Mouse (Mus musculus): ENCODE data around the gene Peli2.
A peak's percentile ranks its signal among the peaks of the same experiment; 100 is the strongest.
"Not testable (repeated sequence)": the region's sequence is repeated elsewhere in the genome, so short reads cannot be mapped to it uniquely, and the experiment has no call there.

Gene Peli2

DNA sequence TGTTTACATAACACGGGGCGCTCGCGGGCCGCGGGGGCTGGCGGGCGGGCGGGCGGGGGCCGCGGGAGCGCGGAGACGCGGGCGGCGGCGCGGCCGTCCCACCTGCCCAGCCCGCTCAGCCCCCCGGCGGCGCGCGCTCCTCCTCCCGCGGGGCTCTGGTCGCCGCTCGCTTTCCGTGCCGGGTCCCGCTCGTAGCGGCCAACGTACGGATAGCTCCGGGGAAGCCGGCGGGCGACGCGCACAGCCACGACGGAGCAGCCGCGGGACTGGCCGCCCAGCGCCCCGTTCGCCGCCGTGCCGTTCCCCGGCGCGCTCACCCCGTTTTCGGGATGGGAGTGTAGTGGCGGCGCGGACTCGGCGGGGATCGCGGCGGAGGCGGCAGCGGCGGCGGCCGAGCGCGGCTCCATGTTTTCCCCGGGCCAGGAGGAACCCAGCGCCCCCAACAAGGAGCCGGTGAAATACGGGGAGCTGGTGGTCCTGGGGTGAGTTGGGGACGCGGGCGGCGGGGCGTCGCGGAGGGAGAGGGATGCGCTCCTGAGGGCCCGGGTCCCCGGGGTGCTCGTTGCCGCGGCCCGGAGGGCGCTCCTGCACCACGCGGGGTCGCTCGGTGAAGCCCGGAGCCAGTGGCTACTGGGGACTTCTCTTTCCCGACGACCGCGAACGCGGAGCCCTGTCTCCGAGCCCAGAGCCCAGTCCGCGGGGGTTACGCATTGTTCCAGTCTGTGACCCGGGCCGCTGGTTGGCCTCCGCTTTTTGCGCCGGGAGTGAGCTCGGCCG, at the start of gene Peli2:
Gene Peli2 (plus strand): TSS at position 72 of the 777 bp plus-strand sequence.
- peak; percentile 80 to 85 for DNase-seq

GRCm38 (mm10) chr14:48072104-48072503, 48.5 kb upstream of the Peli2 start:
- DNase-seq = no peak

DNA sequence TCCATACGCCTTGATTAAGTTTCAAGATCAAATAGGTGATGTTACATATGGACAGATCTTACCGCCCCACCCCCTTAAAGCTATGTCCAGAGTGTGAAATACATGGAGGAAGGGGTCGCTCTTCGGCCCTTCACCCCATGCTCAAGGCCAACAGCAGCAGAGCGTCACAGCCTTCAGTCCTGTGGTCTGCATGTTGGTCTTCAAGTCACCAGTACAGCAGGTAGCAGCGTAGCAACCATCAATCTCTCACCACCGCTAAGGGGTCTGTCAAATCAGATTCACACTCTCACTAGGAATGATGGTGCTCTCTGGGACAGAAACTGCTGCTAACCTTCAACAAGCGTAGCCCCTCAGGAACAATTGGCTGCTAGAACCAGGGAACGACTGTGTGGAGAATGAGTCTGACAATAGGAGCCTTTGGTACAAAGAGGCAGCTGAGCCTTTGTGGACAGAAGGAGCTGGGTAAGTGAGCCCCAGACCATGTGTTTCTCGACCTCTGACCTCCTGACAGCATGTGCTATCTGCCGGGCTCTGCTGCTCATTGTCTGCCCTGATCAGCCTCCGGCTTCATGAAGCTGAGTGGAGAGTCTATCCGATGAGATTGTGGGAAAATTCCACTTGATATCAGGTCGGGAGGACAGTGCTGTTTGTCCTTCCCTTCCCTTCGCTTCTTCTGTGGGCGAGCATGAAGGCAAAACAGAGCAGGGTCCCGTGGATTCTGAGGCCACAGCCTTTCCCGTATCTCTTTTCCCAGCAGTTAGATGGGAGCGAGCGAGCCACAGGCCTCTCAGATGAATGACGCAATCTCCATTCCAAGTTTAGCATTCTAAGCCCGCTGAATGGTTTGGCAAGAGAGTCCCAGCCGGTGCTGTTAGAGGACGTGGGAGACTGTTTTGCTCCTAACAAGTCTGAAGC, 47.1 kb upstream of the Peli2 start:
- DNase-seq = peak; percentile 25 to 57

GRCm38 (mm10) chr14:48079574-48079973, 41.0 kb upstream of the Peli2 start:
- not testable (repeated sequence) for DNase-seq

DNA sequence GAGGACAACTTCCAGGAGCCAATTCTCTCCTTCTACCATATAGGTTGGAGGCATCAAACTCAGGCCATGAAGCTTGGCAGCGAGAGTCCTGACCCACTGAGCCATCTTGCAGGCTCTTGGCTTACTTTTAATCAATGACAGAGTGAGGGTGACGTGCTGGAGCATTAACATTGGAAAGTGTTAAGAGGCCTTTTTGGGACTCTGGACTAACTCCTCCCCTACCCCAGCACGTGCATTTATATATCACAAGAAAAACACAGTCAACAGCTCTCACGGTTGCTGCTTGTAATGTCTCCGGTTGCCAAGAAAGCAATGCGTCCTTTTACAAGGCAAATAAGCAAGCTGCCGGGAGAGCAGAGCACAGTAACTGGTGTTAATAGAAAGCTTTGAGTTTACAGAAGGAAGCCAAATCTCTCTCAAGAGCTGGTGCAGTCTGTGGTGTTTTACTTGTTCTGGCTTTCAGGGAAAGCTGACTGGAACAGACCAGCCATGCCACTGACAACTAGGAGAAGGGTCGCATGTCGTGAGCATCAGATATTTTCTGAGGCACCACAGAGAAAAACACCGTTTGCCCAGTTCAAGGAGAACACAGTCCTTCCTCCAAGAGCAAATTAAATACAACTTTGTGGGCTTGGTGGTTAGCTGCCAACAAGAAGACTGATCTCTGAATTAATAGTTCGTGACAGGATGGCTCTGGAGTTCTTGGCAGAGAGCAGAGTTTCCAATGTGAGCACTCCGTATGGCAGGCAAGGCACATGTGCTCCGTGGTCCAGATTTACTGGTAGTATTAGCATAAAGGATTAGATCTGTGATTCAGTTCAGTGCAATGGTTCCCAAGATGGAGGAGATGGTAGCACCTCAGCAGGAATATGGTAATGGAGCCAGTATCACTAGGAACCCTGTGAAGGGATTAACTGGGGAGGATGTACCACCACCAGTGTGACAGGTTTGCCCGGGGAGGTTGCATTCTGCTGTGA, 36.5 kb upstream of the Peli2 start:
- DNase-seq = peak in 1 of 2 experiments; percentile 23

GRCm38 (mm10) chr14:48086682-48087297, 33.8 kb upstream of the Peli2 start:
- DNase-seq = peak in 1 of 2 experiments; percentile 30

DNA sequence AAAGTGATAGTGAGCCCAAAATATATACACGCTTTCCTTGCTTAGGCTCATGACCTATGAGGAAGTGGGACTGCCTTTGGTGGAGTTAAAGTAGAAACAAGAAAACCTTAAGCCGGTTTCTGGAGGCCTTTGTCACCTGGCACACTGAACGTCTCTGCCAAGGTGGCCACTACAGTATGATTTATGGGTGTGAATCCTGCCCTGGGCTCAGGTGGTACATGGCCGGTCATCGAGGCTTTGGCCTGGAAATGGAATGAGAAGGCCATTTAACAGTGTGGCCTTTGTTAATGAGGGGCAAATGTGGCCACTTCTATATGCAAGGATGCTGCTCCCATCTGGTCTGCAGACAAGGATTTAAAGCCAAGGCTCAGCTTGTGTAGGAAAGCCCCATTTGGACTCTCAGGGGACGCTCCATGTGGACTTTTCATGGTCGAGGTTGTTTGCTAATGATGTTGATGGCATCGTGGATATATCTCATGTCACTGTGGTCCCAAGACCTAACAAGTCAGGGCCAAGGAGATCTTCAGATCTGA, 33.3 kb upstream of the Peli2 start:
- DNase-seq = no peak

- no peak for DNase-seq
These were observed 30.2 kb upstream of the Peli2 start for GRCm38 (mm10) chr14:48090465-48090864.

DNA sequence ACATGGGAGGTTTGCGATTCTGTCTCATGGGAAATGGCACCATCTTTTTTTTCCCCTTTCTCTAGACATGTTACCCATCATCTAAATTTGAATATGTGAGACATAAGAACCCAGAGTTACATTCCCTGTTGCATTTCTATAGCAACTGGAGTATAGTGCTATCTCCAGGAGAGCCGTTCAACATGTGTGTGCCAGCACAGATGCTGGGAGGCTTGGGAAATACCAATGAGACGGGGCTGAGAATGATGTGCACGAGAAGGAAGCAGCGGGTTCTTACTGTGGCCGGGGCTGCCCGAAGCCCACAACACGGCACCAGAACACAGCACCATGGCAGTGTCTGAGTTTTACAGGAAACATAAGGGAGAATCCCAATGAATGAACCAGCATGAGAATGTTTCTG, 29.5 kb upstream of the Peli2 start:
- DNase-seq = no peak

GRCm38 (mm10) chr14:48098253-48098652, 22.4 kb upstream of the Peli2 start:
- no peak for DNase-seq

DNA sequence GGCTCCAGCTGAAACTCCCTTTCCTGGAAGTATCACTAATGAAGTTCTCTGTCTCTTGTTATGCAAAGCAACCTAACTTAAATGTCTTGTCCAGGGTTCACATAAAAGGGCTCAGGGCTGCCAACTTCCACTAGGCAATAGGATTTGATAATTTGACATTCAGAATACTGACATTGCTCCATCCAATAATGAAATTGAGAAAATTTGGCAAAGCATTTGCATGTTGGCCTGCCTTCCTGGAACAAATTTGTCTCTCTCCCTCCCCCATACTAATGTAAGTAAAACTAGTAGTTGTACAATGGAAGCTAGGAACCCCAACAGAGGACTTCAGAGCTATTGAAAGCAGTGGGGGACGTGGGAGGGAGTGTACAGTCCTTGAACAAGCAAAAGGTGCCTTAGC, 21.3 kb upstream of the Peli2 start:
- DNase-seq = no peak

- no peak for DNase-seq
These were observed 14.2 kb upstream of the Peli2 start for GRCm38 (mm10) chr14:48106453-48106852.

DNA sequence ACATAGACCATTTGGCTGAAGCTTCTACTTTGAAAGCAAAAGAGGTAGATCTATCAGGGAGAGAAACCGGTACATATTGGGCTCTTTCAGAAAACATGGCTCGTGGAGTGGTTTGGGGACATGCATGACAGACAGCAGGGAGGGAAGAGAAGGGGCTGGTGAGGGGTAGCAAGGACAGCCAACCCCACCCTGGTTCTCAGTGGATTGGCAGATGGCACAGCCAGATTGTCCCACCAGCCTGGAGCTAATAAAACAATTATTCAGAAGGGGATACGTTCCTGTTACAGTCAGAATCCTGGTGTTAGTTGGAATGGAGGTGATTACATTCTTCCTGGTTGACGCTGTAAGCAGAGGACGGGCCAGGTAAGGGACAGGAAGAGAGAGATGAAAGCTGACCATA, 2.6 kb upstream of the Peli2 start:
- DNase-seq = no peak

DNA sequence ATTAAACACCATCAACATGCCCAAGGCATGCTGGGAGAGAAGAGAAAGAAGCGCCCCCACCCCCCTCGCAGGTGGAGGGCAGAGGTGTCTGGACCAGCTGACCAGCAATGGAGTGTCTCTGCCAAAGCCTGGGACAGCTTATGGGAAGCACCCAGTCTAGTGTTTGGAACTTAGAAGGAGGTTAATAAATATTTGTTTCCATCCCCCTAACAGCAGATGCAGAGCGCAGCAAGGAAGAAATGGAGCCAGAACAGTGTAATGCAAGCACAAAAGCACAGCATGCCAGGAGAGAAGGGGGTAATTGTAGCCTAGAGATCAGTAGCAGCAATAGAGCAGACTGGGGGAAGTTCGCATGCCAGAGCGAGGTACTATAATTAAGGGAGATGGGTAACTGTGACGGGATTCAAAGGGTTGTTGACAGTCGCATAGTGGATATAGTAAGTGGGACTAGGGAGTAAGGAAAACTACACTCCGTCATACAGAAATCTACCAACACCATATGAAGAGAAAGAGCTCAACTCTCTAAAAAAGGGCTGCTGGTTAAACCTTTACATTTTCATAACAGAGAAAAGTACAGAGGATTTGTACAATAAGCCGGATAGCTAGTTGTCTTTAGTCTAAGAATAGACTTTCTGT, 1.5 kb upstream of the Peli2 start:
- no peak for DNase-seq

- no peak for DNase-seq
These were observed 864 bp upstream of the Peli2 start for GRCm38 (mm10) chr14:48119648-48120270.

DNA sequence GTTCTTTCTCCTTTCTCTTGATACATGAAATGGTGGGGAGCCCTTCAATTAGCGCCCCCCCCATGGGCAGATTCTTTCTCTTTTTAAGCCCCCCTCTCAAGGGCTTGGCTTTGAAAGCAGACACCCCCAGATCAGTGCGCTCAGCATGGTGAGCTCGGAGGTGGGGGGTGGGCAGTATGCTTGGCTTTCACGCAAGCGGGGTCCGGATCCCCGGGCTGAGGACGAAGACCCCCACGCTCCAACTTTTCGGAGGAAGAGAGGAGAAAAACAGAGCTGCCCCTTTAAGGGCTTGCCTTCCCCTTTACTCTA, 226 bp upstream of the Peli2 start:
- DNase-seq = no peak

GRCm38 (mm10) chr14:48121529-48122517, 1.2 kb downstream of the Peli2 start:
- DNase-seq = peak in 1 of 2 experiments; percentile 43

DNA sequence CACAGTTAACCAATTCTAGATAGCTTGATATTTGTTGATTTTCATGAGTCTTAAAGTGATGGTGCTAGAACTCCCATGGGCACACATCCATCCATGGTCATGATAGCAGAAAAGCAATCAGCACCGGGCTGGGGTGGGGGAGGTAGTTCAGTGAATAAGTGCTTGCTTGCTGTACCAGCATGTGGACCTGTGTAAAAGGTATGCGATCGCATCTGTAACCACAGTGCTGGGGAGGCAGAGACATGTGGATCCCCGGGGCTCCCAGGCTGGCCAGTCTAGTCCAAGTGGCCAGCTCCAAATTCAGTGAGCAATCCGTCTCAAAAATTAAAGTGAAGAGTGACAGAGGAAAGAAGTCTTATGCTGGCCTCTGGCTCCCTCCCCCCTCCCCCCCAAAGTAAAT, 3.4 kb downstream of the Peli2 start:
- no peak for DNase-seq

DNA sequence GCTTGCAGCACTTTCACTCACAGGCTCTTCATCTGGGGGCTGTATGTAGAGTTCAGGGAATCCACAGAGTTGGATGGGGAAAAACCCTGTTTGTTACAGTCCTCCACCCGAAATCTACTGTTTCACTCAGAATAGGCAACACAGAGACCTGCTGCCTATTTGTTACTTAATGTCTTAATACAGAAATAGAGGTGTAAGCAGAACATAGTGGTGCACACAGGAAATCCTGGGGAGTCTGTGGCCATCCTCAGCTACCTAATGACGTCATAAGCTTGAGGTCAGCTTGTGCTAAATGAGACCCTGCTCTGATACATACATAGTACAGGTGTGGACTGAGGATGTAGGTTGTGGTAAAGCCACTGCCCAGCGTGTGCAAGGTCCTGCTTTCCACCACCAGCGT, 4.2 kb downstream of the Peli2 start:
- no peak for DNase-seq

- DNase-seq = no peak
These were observed 5.3 kb downstream of the Peli2 start for GRCm38 (mm10) chr14:48125971-48126370.

All from lung, postnatal 4 days (tissue).